21 mouse cellular contexts compared by ENCODE assay signal in the genomic region with DNA sequence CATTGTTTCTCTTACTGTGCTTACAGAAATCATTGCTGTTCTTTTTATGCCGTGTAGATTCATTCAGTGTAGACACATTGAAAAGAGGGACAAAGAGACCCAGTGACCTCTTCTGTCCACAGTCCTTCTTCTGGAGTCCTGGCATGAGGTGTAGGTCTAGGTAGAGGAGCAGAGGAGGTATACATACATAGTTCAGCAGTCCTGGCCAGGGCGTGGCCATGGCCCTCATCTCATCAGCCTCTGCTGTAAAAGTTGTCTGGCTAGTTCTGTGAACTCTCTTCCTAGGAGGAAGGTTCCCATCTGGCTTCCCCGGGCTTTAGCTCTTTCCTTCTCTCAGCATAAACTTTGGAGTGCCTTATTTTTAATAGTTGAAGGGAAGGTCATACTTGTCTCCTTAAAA.
"Had no signal": no experiment of that assay in that cellular context is flagged by ENCODE, and none has a peak within 500 bp of the region (broad histone marks: within the 10 kb centered on the region; RNA-seq: fewer than 3 reads in every experiment).

No protein-coding gene starts in this region.

- H3K9me3 ChIP-seq: limb, embryonic 12.5 days; limb, embryonic 15.5 days; liver, embryonic 13.5 days; megakaryocyte, embryonic 14.5 days; midbrain, embryonic 13.5 days; neural tube, embryonic 13.5 days had no signal

- ATAC-seq: midbrain, embryonic 13.5 days; midbrain, embryonic 16.5 days had no signal

- H3K36me3 ChIP-seq: limb, embryonic 15.5 days; midbrain, embryonic 13.5 days; neural tube, embryonic 13.5 days had no signal

- H3K27me3 ChIP-seq: limb, embryonic 12.5 days; limb, embryonic 15.5 days; liver, embryonic 13.5 days; megakaryocyte, embryonic 14.5 days; midbrain, embryonic 13.5 days; neural tube, embryonic 13.5 days had no signal

- DNase-seq: kidney, adult 18-20 months; kidney, adult 9 months; kidney, postnatal 14 days; layer of hippocampus, postnatal 36 days; left cerebral cortex, postnatal 4 days; liver, embryonic 13.5 days; lung, adult 2 months; lung, postnatal 36 days; retina, postnatal 1 day; right cerebral cortex, postnatal 25 days; spleen, adult 18-20 months; thymus, postnatal 36 days had no signal

- H3K4me3 ChIP-seq: left cerebral cortex, adult 2 months; limb, embryonic 12.5 days; limb, embryonic 15.5 days; liver, embryonic 13.5 days; megakaryocyte, embryonic 14.5 days; midbrain, embryonic 10.5 days; midbrain, embryonic 13.5 days; myocyte; neural tube, embryonic 13.5 days had no signal

- H3K27ac ChIP-seq: left cerebral cortex, adult 2 months; limb, embryonic 12.5 days; limb, embryonic 15.5 days; liver, embryonic 13.5 days; midbrain, embryonic 10.5 days; midbrain, embryonic 13.5 days; neural tube, embryonic 13.5 days had no signal

- H3K9ac ChIP-seq: limb, embryonic 12.5 days; limb, embryonic 15.5 days; liver, embryonic 13.5 days; midbrain, embryonic 13.5 days; neural tube, embryonic 13.5 days had no signal

- H3K4me2 ChIP-seq: limb, embryonic 12.5 days; limb, embryonic 15.5 days; liver, embryonic 13.5 days; midbrain, embryonic 13.5 days; neural tube, embryonic 13.5 days had no signal
